Mouse (Mus musculus): Measurements from ENCODE around the gene Ikzf1.

Ikzf1 gene

GRCm38 (mm10) chr11:11725252-11725875 lies 40.6 kb downstream of the Ikzf1 start:
- no peak for DNase-seq (ENCODE audit: low spot score)

- no peak for DNase-seq (ENCODE audit: low spot score)
Observed at GRCm38 (mm10) chr11:11725876-11726525, 41.2 kb downstream of the Ikzf1 start.

DNA sequence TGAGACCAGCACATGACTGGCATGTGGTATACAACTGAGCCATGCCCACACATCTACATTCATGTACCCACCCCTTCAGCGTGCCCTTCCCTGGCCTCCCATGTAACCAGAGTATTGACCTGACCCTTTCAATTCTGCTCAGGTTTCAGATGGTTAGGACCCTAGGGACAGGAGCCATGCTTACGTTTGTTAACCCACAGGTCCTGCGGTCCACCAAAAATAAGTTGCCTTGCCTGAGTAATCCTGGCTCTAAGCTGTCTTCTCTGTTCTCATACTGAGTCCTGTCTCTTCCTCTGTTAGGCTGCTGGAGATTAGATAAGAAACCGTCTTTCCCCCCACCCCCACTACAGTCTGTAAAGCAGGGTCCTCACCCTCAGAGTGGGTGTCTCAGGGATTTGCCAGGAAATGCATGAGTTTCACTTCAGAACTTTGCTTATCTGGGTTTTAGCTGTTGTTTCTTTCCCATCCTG lies 42.0 kb downstream of the Ikzf1 start:
- DNase-seq (ENCODE audit: low spot score): no peak

DNA sequence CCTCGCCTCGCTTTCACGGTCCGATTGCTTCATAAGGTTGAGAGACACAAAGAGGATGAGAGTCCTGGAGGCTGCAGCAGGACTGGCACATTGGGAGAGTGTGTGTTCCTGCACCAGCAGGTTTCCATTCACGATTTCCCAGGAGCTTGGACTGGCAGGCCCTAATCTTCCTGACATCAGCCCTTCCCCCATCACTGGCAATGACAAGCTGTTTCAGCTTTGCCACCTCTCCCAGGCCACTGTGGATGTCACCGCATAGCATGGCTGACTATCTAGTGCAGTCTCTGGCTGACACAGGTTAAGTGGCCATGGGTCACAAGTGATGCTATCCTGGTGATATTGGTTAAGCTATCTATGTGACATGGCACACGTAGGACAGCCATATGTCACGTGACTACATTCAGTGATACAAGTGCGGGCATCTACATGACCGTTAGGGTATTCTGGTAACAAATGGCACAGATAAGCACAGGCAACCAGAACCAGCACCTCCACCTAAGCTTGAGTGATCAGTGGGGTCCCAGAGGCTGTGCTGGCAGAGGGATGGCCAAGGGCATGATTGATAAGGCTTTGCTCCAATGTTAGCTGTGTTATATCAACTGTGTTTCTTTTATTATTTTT lies 43.2 kb downstream of the Ikzf1 start:
- DNase-seq (ENCODE audit: low spot score): no peak

DNA sequence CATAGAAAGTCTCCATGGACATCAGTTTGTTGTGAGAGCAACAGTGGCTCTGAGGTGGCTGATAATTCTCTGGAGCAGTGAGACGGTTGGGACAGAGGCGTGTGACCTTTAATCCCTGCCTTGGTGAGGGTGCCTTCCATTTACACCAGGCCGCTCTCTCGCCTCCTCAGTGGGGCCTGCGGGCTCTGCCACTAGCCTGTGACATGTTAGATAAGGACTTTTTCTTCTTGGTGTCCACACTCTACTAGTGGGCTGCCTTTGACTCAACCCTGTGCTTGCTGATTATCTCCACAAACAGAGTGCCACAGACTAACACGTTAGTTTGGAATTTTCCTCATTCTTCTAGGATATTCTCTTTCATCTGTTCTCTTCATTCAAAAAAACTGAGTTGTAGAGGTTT lies 44.4 kb downstream of the Ikzf1 start:
- no peak for DNase-seq (ENCODE audit: low spot score)

DNA sequence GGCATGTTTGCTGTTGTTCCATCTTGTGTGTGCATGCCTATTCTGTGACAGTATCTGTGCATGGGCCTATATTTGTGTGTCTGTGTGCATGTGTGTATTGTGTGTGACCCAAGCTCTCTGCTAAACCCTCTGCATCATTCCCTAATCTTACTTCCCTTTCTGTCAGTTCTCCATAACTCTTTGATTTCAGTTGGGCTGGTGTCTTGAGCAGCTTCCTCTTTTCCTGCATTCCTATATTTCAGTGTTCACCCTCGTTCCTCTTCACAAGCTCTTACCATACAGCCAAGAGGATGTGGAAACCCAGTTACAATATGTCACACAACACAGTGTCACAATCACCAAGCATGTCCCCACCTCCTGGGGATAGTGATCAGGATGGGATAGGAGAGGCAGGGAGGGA lies 45.3 kb downstream of the Ikzf1 start:
- no peak for DNase-seq (ENCODE audit: low spot score)

GRCm38 (mm10) chr11:11731727-11732126 lies 46.9 kb downstream of the Ikzf1 start:
- DNase-seq (ENCODE audit: low spot score): no peak

- DNase-seq (ENCODE audit: low spot score): no peak
Observed at GRCm38 (mm10) chr11:11732972-11733770, 48.4 kb downstream of the Ikzf1 start.

- DNase-seq (ENCODE audit: low spot score): no peak
Observed at GRCm38 (mm10) chr11:11735155-11735554, 50.4 kb downstream of the Ikzf1 start.

DNA sequence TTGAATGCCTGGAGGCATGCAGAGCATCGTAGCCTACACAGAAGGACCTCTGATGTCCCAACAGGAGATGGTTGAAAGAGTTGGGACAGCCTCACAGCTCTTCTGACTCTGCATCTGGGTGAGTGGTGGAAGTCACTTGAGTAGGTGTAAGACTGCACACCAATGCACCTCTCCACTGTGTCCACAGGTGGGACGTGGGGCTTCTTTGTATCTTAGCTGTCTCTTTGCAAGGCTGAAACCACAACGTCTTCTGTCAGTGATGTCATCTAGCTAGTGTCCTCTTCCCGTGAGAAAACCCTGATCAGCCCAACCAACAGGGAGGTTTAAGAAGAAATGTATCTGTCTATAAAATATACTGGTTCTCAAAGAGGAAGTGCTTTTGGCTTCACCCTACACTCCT lies 52.1 kb downstream of the Ikzf1 start:
- no peak for DNase-seq (ENCODE audit: low spot score)

GRCm38 (mm10) chr11:11737562-11737961 lies 52.8 kb downstream of the Ikzf1 start:
- DNase-seq (ENCODE audit: low spot score): no peak

DNA sequence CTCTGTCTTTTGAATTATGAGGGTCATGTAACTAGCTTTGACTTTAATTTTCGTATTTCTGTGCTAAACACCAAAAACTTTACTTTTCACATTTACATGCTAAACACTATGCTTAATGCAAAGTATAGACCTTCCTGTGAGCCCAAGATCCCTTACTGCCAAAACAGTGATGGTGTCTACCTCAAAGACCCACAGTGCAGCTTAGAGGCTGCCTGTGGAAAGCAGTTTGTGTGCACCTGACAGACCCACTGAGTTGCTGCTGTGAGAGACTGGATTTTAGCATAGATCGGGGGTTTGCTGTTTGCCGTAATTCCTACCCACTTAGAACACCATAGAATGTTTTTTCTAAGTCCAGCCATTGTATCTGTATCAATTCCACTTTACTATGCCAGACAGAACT lies 54.3 kb downstream of the Ikzf1 start:
- DNase-seq (ENCODE audit: low spot score): no peak

DNA sequence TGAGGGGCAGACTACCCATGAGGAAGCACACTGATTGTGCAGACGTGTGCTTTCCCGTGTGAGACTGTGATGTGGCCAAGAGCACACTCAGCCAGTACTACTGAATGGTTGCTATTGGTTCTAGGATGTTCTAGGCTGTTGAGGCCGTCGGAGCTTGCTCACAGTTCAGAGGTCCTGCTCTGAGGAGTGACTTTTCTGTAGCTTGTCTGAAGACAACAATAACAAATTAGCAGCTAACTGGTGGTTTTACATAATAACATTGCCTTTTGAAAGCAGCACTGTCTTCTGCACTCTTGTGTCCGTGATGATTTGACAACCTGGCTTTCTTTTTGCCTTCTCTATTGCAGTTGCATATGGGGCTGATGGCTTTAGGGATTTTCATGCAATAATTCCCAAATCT lies 55.8 kb downstream of the Ikzf1 start:
- DNase-seq (ENCODE audit: low spot score): no peak

GRCm38 (mm10) chr11:11741574-11741973 lies 56.8 kb downstream of the Ikzf1 start:
- DNase-seq (ENCODE audit: low spot score): no peak

DNA sequence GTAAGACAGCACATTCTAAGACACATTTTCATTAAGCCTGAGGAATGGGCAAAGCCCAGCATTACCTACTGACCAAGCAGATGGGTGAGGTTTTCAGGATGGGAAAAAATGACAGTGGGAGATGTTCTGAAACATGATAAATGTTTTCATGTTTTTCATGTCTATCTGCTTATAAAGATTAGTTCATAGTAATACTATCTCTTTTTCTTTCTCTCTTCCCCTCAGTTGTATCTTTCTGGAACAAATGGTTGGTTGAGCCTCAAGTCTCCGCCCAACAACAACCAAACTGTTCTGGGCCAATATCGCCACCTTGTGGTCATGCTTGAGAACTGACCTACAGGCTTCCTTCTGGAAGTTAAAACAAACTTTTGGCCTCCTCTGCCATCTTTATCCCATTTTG lies 57.8 kb downstream of the Ikzf1 start:
- no peak for DNase-seq (ENCODE audit: low spot score)

- DNase-seq (ENCODE audit: low spot score): no peak
Observed at GRCm38 (mm10) chr11:11744222-11744621, 59.4 kb downstream of the Ikzf1 start.

GRCm38 (mm10) chr11:11751091-11751490 lies 66.3 kb downstream of the Ikzf1 start:
- DNase-seq (ENCODE audit: low spot score): no peak

GRCm38 (mm10) chr11:11752859-11753258 lies 68.1 kb downstream of the Ikzf1 start:
- no peak for DNase-seq (ENCODE audit: low spot score)

GRCm38 (mm10) chr11:11758121-11758520 lies 73.3 kb downstream of the Ikzf1 start:
- no peak for DNase-seq (ENCODE audit: low spot score)

DNA sequence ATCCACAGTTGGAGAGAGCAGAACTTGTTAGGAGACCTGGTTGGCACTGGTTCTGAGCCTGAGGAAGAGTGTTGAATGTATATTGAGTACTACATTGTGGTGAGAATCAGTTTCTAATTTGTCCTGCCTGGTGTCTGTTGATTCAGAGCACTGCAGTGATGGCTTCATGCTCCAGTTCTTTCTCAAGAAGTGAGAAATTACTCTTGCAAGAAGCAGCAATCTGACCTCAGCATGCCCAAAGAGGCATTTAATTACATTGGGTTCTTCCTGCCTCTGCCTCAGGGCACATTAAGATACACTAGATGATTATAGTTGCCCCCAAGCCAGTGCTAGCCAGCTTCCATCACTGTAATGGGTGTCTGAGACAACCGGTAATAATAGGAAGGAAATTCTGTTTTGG lies 74.1 kb downstream of the Ikzf1 start:
- no peak for DNase-seq (ENCODE audit: low spot score)

DNA sequence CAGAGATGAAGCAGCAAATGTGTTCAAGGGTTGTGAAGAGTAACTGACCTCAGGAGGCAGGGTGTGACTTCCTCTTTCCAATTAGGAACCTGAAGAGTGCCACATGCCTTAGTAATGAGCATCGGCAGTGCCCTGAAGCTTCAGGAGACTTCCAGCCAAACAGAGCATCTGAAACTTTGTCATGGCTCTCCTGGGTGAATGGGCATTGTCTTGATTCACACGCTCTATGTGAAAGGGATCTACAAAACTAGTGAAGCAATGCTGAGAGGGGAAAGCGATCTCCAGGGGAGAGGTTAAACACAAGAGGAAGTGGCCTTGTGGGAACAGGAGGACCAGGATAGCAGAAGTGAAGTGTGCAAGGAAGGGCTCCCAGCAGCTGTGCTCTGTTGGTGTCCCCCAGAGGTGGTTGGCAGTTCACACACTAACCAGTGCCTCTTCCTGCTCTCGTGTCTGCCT lies 78.4 kb downstream of the Ikzf1 start:
- DNase-seq (ENCODE audit: low spot score): no peak

GRCm38 (mm10) chr11:11765414-11765813 lies 80.6 kb downstream of the Ikzf1 start:
- no peak for DNase-seq (ENCODE audit: low spot score)

GRCm38 (mm10) chr11:11766105-11766504 lies 81.3 kb downstream of the Ikzf1 start:
- no peak for DNase-seq (ENCODE audit: low spot score)

Data from urinary bladder, postnatal 10 days (tissue).